Mouse (Mus musculus): ENCODE data around the gene Mrgpra9.
A peak's percentile ranks its signal among the peaks of the same experiment; 100 is the strongest.
"Not testable (repeated sequence)": the region's sequence is repeated elsewhere in the genome, so short reads cannot be mapped to it uniquely, and the experiment has no call there.

The Mrgpra9 gene

DNA sequence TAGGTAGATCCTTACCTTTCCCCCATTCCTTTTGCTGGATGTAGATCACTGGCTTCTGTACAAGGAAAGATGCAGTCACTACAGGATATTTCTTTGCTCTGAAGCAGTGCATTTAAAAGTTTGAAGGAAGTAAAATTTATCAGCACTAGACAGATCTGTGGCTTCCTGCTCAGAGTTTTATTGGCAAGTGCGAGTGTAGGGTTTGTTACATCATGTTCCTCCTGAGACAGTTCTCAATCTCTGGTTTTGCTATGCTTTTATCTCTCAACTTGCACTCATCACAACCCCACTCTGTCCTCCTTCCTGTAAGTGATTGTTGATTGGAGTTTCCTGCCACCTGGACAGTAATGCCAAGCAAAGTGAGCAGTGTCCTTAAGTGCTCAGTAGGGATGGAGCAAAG, at the start of gene Mrgpra9:
TSS of gene Mrgpra9 (minus strand) at position 79 of the 400 bp plus-strand sequence.
- DNase-seq (ENCODE audit: low spot score in 2 of 2) = no peak

DNA sequence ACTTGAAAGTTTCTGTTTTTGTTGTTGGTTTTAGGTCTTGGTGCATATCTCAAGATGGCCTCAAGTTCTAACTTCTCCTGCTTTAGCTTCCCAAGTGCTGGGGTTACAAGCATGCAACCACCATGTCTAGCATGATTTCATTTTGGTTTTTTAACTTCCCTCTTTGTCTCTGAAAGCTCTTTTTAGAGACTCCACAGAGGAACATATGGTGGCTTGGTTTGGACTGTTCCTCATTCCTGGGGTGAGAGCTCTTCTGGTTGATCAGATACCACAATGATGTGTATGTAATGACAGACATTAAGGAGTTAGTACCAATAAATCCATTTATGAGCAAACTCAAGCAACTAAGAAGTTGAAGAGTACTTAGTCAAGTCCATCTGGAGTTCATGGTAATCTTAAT, 47.0 kb upstream of the Mrgpra9 start:
- DNase-seq (ENCODE audit: low spot score in 2 of 2) = not testable (repeated sequence)

DNA sequence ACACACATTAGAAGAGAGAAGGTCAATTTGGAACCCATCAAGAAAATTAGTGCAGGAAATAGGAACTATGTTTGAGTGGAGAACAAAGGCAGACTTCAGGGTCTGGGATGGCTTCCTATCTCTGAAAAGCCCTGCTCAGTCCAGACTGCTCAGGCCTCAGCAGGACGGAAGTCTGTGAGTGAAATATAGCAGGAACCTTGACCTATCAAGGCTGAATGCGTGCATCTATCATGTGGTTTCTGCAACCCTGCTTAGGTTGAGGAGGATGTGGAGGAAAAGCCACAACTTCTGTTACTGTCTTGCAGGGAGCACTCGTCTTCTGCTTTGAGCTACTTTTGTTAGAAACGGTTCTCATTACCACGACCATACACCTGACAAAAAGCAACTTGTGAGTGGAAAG, 18.9 kb upstream of the Mrgpra9 start:
- DNase-seq (ENCODE audit: low spot score in 2 of 2) = not testable (repeated sequence)

DNA sequence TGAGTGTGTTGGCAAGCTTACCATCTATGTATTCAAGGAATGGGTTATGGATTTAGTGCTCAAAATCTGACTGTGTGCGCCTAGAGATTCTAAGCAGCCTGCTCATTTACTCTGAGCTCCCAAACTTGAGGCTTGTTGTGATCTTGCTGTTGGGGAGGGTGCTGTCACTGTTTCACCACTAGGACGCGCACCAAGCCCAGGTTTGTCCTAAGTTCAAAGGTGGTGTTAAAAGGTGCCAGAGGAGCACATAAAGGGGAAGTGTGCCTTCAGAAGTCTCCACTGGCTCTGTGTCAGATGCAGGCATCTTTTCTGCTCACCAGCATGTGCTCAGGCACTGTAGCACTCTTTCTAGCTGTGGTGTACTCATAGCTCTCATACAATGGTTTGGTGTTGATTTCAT, 8.0 kb downstream of the Mrgpra9 start:
- peak; percentile 9 to 50 for DNase-seq (ENCODE audit: low spot score in 2 of 2)

DNA sequence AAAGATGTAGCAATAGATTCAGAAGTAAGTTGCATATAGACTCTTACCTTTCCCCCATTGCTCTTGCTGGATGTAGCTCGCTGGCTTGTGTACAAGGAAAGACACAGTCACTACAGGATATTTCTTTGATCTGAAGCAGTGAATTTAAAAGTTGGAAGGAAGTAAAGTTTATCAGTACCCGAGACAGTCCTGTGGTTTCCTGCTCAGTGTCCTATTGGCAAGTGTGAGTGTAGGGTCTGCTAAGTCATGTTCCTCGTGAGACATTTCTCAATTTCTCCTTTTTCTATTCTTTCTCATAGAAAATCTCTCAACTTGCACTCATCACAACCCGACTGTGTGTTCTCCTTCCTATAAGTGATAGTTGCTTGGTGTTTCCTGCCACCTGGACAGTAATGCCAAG, 47.8 kb downstream of the Mrgpra9 start, which contains the start of gene Mrgpra6:
TSS of gene Mrgpra6 (minus strand) at position 91 of the 400 bp plus-strand sequence.
- no peak for DNase-seq (ENCODE audit: low spot score in 2 of 2)

DNA sequence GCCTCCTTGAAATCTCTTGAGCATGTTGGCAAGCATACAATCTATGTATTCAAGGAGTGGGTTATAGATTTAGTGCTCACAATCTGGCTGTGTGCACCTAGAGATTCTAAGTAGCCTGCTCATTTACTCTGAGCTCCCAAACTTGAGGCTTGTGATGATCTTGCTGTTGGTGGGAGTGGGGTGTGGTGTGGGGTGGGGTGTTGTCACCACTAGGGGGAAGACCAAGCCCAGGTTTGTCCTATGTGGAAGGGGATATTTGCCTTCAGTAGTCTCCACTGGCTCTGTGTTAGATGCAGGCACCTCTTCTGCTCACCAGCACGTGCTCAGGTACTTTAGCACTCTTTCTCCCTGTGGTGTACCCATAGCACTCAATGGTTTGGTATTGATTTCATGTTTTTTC, 57.4 kb downstream of the Mrgpra9 start:
- DNase-seq (ENCODE audit: low spot score in 2 of 2) = no peak

Data from natural killer cell, adult 2 months (primary cell).